Mouse (Mus musculus): ENCODE measurements at regions not wholly inside any gene's neighbourhood (a gene's known extent, or its start where the extent isn't known, plus 50 kb on each side); places are given as distances from the start of the nearest gene placed in this dataset.

DNA sequence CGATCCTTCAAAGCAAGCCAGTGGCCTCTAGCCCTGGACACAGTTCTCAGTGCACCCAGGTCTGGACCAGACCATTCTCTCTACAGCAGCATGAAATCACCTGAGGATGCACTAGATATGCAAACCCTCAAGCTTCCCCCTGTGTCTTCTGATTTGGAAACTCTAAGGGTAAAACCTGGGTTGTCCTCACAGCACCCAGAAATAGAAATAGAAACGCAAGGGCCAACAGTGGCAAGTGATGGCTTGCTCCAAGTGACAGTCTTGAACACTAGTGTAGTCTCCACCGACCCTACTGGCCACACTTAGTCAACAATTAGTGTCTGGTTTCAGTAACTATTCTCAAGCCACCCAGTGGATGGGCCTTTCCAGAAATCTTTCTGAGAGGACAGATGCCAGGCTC, 215.2 kb upstream of the Spdye4c start:
- Histone ChIP-seq H3K4me1 (replicated peaks; ENCODE audit: control insufficient read depth, insufficient read depth, low read length) (peaks cover 24% of the 10 kb centered on the region), H3K36me3 (ENCODE audit: control insufficient read depth, insufficient read depth, low read length) (no peaks in the 10 kb centered on the region), H3K4me2 (ENCODE audit: low read depth, low read length) (no peak overlapping the region), H3K9me3 (ENCODE audit: control insufficient read depth, low read length) (no peaks in the 10 kb centered on the region), H3K9ac (ENCODE audit: low read length) (no peak overlapping the region), H3K27me3 (ENCODE audit: control insufficient read depth, insufficient read depth, low read depth, low read length) (no peaks in the 10 kb centered on the region), H3K4me3 (ENCODE audit: low read length) (no peak overlapping the region), H3K27ac (ENCODE audit: low read length) (no peak overlapping the region)
- WGBS = 85% methylated on average over 3 of the region's 3 CpGs
- ATAC-seq (ENCODE audit: low read depth) = no peak

GRCm38 (mm10) chr2:128377176-128377575, 213.8 kb upstream of the Spdye4c start:
- Histone ChIP-seq H3K27ac (ENCODE audit: low read length) (no peak overlapping the region), H3K27me3 (ENCODE audit: control insufficient read depth, insufficient read depth, low read depth, low read length) (no peaks in the 10 kb centered on the region), H3K36me3 (ENCODE audit: control insufficient read depth, insufficient read depth, low read length) (no peaks in the 10 kb centered on the region), H3K4me3 (ENCODE audit: low read length) (no peak overlapping the region), H3K9me3 (ENCODE audit: control insufficient read depth, low read length) (no peaks in the 10 kb centered on the region), H3K4me1 (replicated peaks; ENCODE audit: control insufficient read depth, insufficient read depth, low read length) (peaks cover 16% of the 10 kb centered on the region), H3K4me2 (ENCODE audit: low read depth, low read length) (no peak overlapping the region), H3K9ac (ENCODE audit: low read length) (no peak overlapping the region)
- ATAC-seq (ENCODE audit: low read depth) = peak; percentile 29; the same call in 1 of the 2 replicates
- WGBS = 49% methylated on average over 6 of the region's 6 CpGs

GRCm38 (mm10) chr2:128377680-128378079, 213.3 kb upstream of the Spdye4c start:
- H3K4me1 ChIP-seq (replicated peaks; ENCODE audit: control insufficient read depth, insufficient read depth, low read length) = peaks cover 16% of the 10 kb centered on the region
- no peak for ATAC-seq (ENCODE audit: low read depth)
- H3K9ac ChIP-seq (ENCODE audit: low read length) = no peak overlapping the region
- H3K27ac ChIP-seq (ENCODE audit: low read length) = no peak overlapping the region
- no peaks in the 10 kb centered on the region for H3K27me3 ChIP-seq (ENCODE audit: control insufficient read depth, insufficient read depth, low read depth, low read length)
- no peaks in the 10 kb centered on the region for H3K36me3 ChIP-seq (ENCODE audit: control insufficient read depth, insufficient read depth, low read length)
- 0 out of 2 replicates have a peak overlapping the region, but pooled peaks have one; percentile 0 for H3K4me2 ChIP-seq (ENCODE audit: low read depth, low read length)
- H3K9me3 ChIP-seq (ENCODE audit: control insufficient read depth, low read length) = no peaks in the 10 kb centered on the region
- H3K4me3 ChIP-seq (ENCODE audit: low read length) = no peak overlapping the region
- WGBS = 51% methylated on average over 10 of the region's 10 CpGs

DNA sequence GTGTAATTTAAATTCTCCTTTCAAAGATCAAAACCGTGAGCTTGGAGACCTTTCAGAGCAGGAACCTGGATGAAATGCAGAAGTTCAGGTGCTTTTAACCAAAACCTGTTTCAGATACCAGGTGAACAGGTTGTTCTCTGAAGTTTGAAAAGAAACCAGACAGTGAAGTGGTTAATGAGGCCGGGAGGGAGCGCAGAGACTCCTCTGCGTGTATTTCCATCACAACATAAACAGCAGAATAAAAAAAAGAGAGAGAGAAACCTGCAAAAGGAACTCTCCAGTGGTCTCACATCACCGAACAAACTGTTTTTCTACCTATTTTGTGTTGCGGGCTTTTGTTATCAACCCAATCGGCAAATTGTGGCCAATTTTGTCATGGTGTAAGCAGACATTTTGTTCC, 212.6 kb upstream of the Spdye4c start:
- 65% methylated on average over 7 of the region's 7 CpGs for WGBS
- Histone ChIP-seq H3K9me3 (ENCODE audit: control insufficient read depth, low read length) (no peaks in the 10 kb centered on the region), H3K9ac (ENCODE audit: low read length) (no peak overlapping the region), H3K4me2 (ENCODE audit: low read depth, low read length) (no peak overlapping the region), H3K36me3 (ENCODE audit: control insufficient read depth, insufficient read depth, low read length) (no peaks in the 10 kb centered on the region), H3K27me3 (ENCODE audit: control insufficient read depth, insufficient read depth, low read depth, low read length) (no peaks in the 10 kb centered on the region), H3K4me1 (replicated peaks; ENCODE audit: control insufficient read depth, insufficient read depth, low read length) (peaks cover 13% of the 10 kb centered on the region), H3K4me3 (ENCODE audit: low read length) (no peak overlapping the region), H3K27ac (ENCODE audit: low read length) (no peak overlapping the region)
- ATAC-seq (ENCODE audit: low read depth) = no peak

GRCm38 (mm10) chr2:128379151-128379550, 211.9 kb upstream of the Spdye4c start:
- Histone ChIP-seq H3K4me3 (ENCODE audit: low read length) (no peak overlapping the region), H3K4me1 (replicated peaks; ENCODE audit: control insufficient read depth, insufficient read depth, low read length) (peaks cover 7% of the 10 kb centered on the region), H3K36me3 (ENCODE audit: control insufficient read depth, insufficient read depth, low read length) (no peaks in the 10 kb centered on the region), H3K27ac (ENCODE audit: low read length) (no peak overlapping the region), H3K9me3 (ENCODE audit: control insufficient read depth, low read length) (no peaks in the 10 kb centered on the region), H3K4me2 (ENCODE audit: low read depth, low read length) (peak overlapping the region; percentile 18; the same call in 1 of the 2 replicates), H3K9ac (ENCODE audit: low read length) (no peak overlapping the region), H3K27me3 (ENCODE audit: control insufficient read depth, insufficient read depth, low read depth, low read length) (no peaks in the 10 kb centered on the region)
- WGBS = 57% methylated on average over 8 of the region's 8 CpGs
- ATAC-seq (ENCODE audit: low read depth) = no peak

- no peak overlapping the region for H3K4me3 ChIP-seq (ENCODE audit: low read length)
- H3K4me1 ChIP-seq (replicated peaks; ENCODE audit: control insufficient read depth, insufficient read depth, low read length) = peaks cover 7% of the 10 kb centered on the region
- no peaks in the 10 kb centered on the region for H3K36me3 ChIP-seq (ENCODE audit: control insufficient read depth, insufficient read depth, low read length)
- no peak overlapping the region for H3K27ac ChIP-seq (ENCODE audit: low read length)
- ATAC-seq (ENCODE audit: low read depth) = no peak
- WGBS = 35% methylated on average over 8 of the region's 8 CpGs
- H3K9ac ChIP-seq (ENCODE audit: low read length) = no peak overlapping the region
- H3K4me2 ChIP-seq (ENCODE audit: low read depth, low read length) = peak overlapping the region; percentile 18; the same call in 1 of the 2 replicates
- no peaks in the 10 kb centered on the region for H3K9me3 ChIP-seq (ENCODE audit: control insufficient read depth, low read length)
- H3K27me3 ChIP-seq (ENCODE audit: control insufficient read depth, insufficient read depth, low read depth, low read length) = no peaks in the 10 kb centered on the region
Observed at GRCm38 (mm10) chr2:128379554-128379953, 211.5 kb upstream of the Spdye4c start.

- 41% methylated on average over 7 of the region's 7 CpGs for WGBS
- H3K4me2 ChIP-seq (ENCODE audit: low read depth, low read length) = no peak overlapping the region
- no peaks in the 10 kb centered on the region for H3K9me3 ChIP-seq (ENCODE audit: control insufficient read depth, low read length)
- H3K4me3 ChIP-seq (ENCODE audit: low read length) = no peak overlapping the region
- no peak overlapping the region for H3K27ac ChIP-seq (ENCODE audit: low read length)
- no peak for ATAC-seq (ENCODE audit: low read depth)
- H3K4me1 ChIP-seq (replicated peaks; ENCODE audit: control insufficient read depth, insufficient read depth, low read length) = peaks cover 7% of the 10 kb centered on the region
- no peaks in the 10 kb centered on the region for H3K36me3 ChIP-seq (ENCODE audit: control insufficient read depth, insufficient read depth, low read length)
- H3K27me3 ChIP-seq (ENCODE audit: control insufficient read depth, insufficient read depth, low read depth, low read length) = no peaks in the 10 kb centered on the region
- no peak overlapping the region for H3K9ac ChIP-seq (ENCODE audit: low read length)
Observed at GRCm38 (mm10) chr2:128380581-128380980, 210.4 kb upstream of the Spdye4c start.

DNA sequence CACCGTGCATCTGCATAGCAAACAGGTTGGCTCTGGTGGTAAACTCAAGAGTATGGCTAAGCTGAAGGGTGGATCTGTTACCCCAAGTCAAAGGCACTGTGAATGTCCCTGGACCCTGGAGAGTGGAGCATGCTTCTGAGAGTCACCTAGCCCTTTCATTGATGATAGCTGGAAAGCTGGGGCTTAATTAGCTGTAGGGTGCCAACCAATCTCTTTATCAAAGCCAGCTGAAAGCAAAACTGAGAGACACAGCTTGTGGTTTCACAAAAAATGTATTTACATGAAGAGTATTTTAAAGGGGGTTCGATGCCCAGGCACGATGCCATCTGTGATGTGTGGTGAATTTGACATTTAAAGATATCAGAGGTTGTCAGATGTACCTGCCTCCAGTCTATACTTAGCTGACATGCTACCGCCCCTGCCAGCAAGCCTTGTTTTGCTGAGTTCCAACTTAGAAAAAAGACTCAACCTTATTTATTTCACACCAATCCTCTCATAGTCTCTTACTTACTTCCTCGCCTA, 209.3 kb upstream of the Spdye4c start:
- Histone ChIP-seq H3K4me3 (ENCODE audit: low read length) (no peak overlapping the region), H3K4me1 (replicated peaks; ENCODE audit: control insufficient read depth, insufficient read depth, low read length) (peaks cover 7% of the 10 kb centered on the region), H3K36me3 (ENCODE audit: control insufficient read depth, insufficient read depth, low read length) (no peaks in the 10 kb centered on the region), H3K9ac (ENCODE audit: low read length) (no peak overlapping the region), H3K9me3 (ENCODE audit: control insufficient read depth, low read length) (no peaks in the 10 kb centered on the region), H3K4me2 (ENCODE audit: low read depth, low read length) (no peak overlapping the region), H3K27ac (ENCODE audit: low read length) (no peak overlapping the region), H3K27me3 (ENCODE audit: control insufficient read depth, insufficient read depth, low read depth, low read length) (no peaks in the 10 kb centered on the region)
- 73% methylated on average over 5 of the region's 5 CpGs for WGBS
- no peak for ATAC-seq (ENCODE audit: low read depth)

DNA sequence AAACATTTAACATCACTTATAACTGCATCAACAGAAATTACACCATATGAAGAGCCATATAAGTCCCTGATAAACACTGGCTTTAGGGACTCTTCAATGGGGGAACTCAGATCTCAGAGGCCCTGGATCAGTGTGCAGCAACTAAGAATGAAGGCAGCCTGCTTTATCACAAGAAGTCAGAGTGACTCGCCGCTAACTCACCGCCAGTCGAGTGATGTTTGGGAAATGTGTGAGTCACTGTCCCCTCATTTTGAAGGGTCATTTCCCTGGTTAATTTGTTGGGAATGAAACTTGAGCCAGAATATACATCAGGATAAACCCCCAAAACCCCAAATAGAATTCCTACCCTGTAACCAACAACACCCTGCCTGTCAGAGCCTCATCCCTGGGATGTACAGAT, 208.5 kb upstream of the Spdye4c start:
- Histone ChIP-seq H3K4me2 (ENCODE audit: low read depth, low read length) (no peak overlapping the region), H3K36me3 (ENCODE audit: control insufficient read depth, insufficient read depth, low read length) (no peaks in the 10 kb centered on the region), H3K4me3 (ENCODE audit: low read length) (no peak overlapping the region), H3K9me3 (ENCODE audit: control insufficient read depth, low read length) (no peaks in the 10 kb centered on the region), H3K27ac (ENCODE audit: low read length) (no peak overlapping the region), H3K27me3 (ENCODE audit: control insufficient read depth, insufficient read depth, low read depth, low read length) (no peaks in the 10 kb centered on the region), H3K4me1 (replicated peaks; ENCODE audit: control insufficient read depth, insufficient read depth, low read length) (peaks cover 7% of the 10 kb centered on the region), H3K9ac (ENCODE audit: low read length) (no peak overlapping the region)
- 52% methylated on average over 4 of the region's 4 CpGs for WGBS
- no peak for ATAC-seq (ENCODE audit: low read depth)

GRCm38 (mm10) chr2:128384612-128385011, 206.4 kb upstream of the Spdye4c start:
- Histone ChIP-seq H3K4me2 (ENCODE audit: low read depth, low read length) (no peak overlapping the region), H3K9me3 (ENCODE audit: control insufficient read depth, low read length) (no peaks in the 10 kb centered on the region), H3K27me3 (ENCODE audit: control insufficient read depth, insufficient read depth, low read depth, low read length) (no peaks in the 10 kb centered on the region), H3K27ac (ENCODE audit: low read length) (no peak overlapping the region), H3K36me3 (ENCODE audit: control insufficient read depth, insufficient read depth, low read length) (no peaks in the 10 kb centered on the region), H3K9ac (ENCODE audit: low read length) (no peak overlapping the region), H3K4me1 (replicated peaks; ENCODE audit: control insufficient read depth, insufficient read depth, low read length) (peaks cover 10% of the 10 kb centered on the region), H3K4me3 (ENCODE audit: low read length) (no peak overlapping the region)
- WGBS = 49% methylated on average over 10 of the region's 10 CpGs
- no peak for ATAC-seq (ENCODE audit: low read depth)

All from lung, embryonic 16.5 days (tissue).